Mouse (Mus musculus) brain, adult 2 months (tissue): Measurements from ENCODE around the gene Rgmb.

ENCODE experiments used
- DNase-seq: peaks from one replicate; pipeline ENCODE4 v3.0.0; 2011; ENCODE audit warnings: low read depth, low spot score

Gene Rgmb

GRCm38 (mm10) chr17:15776349-15776748 lies 54.5 kb downstream of the Rgmb start:
- no peak for DNase-seq

- peak; percentile 40 for DNase-seq
These were observed 56.1 kb downstream of the Rgmb start for GRCm38 (mm10) chr17:15774565-15775215.

- no peak for DNase-seq
These were observed 56.9 kb downstream of the Rgmb start for GRCm38 (mm10) chr17:15773956-15774355.

GRCm38 (mm10) chr17:15769081-15769724 lies 61.6 kb downstream of the Rgmb start:
- peak; percentile 26 for DNase-seq

GRCm38 (mm10) chr17:15761191-15761590 lies 69.6 kb downstream of the Rgmb start:
- DNase-seq: no peak
